Mouse (Mus musculus): ENCODE measurements around the gene Nrl. TPM values are rescaled to one million over a fixed set of nuclear protein-coding genes. Genes with fewer than 3 reads are reported as not detected.

The Nrl gene
- polyA plus RNA-seq, 1 experiment from 2014 or later, result not detected

DNA sequence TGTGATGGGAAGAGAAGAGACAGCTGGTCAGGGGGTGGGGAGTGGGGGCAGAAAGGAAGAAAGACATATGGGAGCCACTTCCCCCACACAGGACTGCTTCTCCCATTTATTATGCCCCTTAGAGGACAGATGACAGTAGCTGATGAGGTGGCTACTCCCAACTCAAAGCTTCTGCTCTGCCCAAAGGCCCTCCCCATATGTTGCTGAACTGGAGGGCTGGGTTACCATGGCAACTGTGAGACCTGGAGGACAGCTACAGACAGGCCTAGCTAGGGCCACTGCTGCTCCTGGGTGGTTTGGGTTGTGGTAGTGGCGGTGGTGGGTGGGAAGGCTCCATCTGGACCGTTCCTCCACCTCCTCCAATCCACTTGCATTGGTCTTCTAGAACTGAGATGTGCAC, 5.9 kb downstream of the Nrl start:
- Histone ChIP-seq H3K27me3 (ENCODE audit: control insufficient read depth, insufficient read depth, low read depth, low read length) (peaks cover 27% of the 10 kb centered on the region), H3K4me1 (replicated peaks; ENCODE audit: control insufficient read depth, insufficient read depth, low read length) (peaks cover 3% of the 10 kb centered on the region; the same call in 1 of the 2 replicates), H3K27ac (ENCODE audit: low read length) (no peak overlapping the region), H3K4me3 (ENCODE audit: low read length) (no peak overlapping the region), H3K9me3 (ENCODE audit: control insufficient read depth, low read length) (no peaks in the 10 kb centered on the region), H3K4me2 (ENCODE audit: low read depth, low read length) (no peak overlapping the region), H3K9ac (ENCODE audit: low read length) (no peak overlapping the region), H3K36me3 (ENCODE audit: control insufficient read depth, insufficient read depth, low read length) (no peaks in the 10 kb centered on the region)
- no peak for ATAC-seq (ENCODE audit: low read depth)
- 44% methylated on average over 2 of the region's 2 CpGs for WGBS

DNA sequence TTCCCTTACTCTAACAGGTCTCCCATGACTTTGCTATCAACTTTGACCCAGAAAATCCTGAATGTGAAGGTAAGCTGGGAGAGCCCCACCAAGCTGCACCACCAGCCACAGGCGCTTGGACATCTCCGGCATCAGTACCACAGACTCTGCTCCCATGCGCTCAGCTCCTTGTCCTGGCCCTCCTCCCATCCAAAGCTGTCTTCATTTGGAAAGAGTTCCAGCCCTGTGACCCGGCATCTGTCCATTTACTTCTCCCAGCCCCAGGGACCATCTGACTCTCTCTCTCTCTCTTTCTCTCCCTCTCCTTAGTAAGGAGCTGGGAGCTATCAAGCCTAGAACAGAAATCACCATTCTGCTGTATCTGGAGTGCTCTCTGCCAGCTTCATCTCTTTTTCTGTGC, 8.9 kb downstream of the Nrl start:
- peaks cover under 1% of the 10 kb centered on the region; the same call in 1 of the 2 replicates for H3K4me1 ChIP-seq (replicated peaks; ENCODE audit: control insufficient read depth, insufficient read depth, low read length)
- H3K36me3 ChIP-seq (ENCODE audit: control insufficient read depth, insufficient read depth, low read length), result no peaks in the 10 kb centered on the region
- 79% methylated on average over 4 of the region's 4 CpGs for WGBS
- no peak for ATAC-seq (ENCODE audit: low read depth)
- H3K4me3 ChIP-seq (ENCODE audit: low read length), result no peak overlapping the region
- no peak overlapping the region for H3K9ac ChIP-seq (ENCODE audit: low read length)
- no peak overlapping the region for H3K4me2 ChIP-seq (ENCODE audit: low read depth, low read length)
- no peak overlapping the region for H3K27ac ChIP-seq (ENCODE audit: low read length)
- peaks cover 16% of the 10 kb centered on the region for H3K27me3 ChIP-seq (ENCODE audit: control insufficient read depth, insufficient read depth, low read depth, low read length)
- H3K9me3 ChIP-seq (ENCODE audit: control insufficient read depth, low read length), result no peaks in the 10 kb centered on the region

DNA sequence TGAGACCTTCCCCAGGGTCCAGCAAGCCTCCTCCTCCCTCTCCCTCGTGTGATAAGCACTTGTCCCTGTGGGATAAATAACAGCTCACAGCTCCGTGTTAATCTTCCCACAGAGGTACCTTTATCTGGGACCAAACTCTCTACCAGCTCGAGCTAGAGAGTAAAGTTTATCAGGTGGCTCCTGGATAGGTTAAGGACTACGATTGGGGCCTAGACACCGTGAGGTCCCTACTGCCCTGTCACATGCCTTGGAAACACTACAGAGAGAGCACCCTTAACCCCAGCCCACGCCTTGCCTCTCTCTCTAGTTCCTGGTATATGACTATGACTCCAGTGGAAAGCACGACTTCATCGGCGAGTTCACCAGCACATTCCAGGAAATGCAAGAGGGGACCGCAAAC, 10.9 kb downstream of the Nrl start:
- peaks cover 1% of the 10 kb centered on the region; the same call in 1 of the 2 replicates for H3K27me3 ChIP-seq (ENCODE audit: control insufficient read depth, insufficient read depth, low read depth, low read length)

DNA sequence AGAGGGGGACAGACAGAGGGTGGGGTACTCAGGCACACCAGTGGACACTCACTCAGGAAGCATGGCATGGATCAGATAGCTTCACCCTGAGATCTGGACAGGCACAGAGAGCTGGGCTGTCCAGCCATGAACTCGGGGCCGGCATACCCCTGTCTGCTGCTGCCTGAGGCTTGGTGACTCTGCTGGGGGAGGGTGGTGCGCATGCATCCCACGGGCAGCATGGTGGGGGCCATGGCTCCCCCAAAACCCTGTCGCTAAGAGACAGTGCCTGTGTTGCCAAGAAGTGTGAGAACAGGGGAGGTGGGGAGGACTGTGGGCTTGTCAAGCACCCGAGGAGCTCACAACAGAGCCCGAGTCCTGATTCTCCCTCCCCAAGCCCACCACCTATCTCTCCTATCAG, 13.7 kb downstream of the Nrl start:
- Histone ChIP-seq H3K9me3 (ENCODE audit: control insufficient read depth, low read length) (no peaks in the 10 kb centered on the region), H3K27me3 (ENCODE audit: control insufficient read depth, insufficient read depth, low read depth, low read length) (no peaks in the 10 kb centered on the region; the same call in 1 of the 2 replicates), H3K27ac (ENCODE audit: low read length) (no peak overlapping the region), H3K4me1 (replicated peaks; ENCODE audit: control insufficient read depth, insufficient read depth, low read length) (no peaks in the 10 kb centered on the region), H3K4me3 (ENCODE audit: low read length) (no peak overlapping the region), H3K9ac (ENCODE audit: low read length) (no peak overlapping the region), H3K36me3 (ENCODE audit: control insufficient read depth, insufficient read depth, low read length) (no peaks in the 10 kb centered on the region), H3K4me2 (ENCODE audit: low read depth, low read length) (no peak overlapping the region)
- ATAC-seq (ENCODE audit: low read depth), result peak; percentile 29
- WGBS, result 41% methylated on average over 7 of the region's 7 CpGs

More for the DNA sequence above, 10.9 kb downstream of the Nrl start:
- Histone ChIP-seq H3K9me3 (ENCODE audit: control insufficient read depth, low read length) (no peaks in the 10 kb centered on the region), H3K4me2 (ENCODE audit: low read depth, low read length) (no peak overlapping the region), H3K4me1 (replicated peaks; ENCODE audit: control insufficient read depth, insufficient read depth, low read length) (no peaks in the 10 kb centered on the region), H3K27ac (ENCODE audit: low read length) (no peak overlapping the region), H3K36me3 (ENCODE audit: control insufficient read depth, insufficient read depth, low read length) (no peaks in the 10 kb centered on the region), H3K4me3 (ENCODE audit: low read length) (no peak overlapping the region), H3K9ac (ENCODE audit: low read length) (no peak overlapping the region)
- WGBS, result 43% methylated on average over 10 of the region's 10 CpGs
- no peak for ATAC-seq (ENCODE audit: low read depth)

DNA sequence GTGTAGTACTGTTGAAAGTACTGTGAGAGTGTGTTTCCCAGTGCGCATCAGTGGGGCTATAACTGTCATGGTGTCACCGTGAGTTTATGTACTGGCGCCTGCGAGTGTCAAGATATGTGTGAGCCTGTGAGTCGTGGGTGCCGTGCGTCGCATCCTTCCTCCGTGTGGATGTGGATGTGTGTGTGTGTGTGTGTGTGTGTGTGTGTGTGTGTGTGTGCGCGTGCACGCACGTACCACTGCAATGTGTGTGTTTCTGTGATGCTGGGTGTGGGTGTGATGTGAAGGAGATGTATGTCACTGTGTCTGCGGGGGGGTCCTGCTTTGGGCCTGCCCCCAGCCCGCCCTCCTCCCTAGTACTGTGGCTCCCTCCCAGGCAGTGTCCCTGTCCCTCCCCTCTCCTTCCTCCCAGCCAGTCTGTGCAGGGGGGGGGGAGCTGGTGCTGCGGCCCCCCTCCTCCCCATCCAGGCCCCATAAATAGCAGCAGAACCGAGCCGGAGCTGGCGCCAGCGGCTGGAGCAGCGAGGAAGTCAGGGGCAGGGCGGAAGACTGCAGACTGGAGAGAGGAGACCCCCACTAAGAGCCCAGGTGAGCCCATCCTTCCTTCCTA, 14.6 kb downstream of the Nrl start, which contains the start of gene Cpne6:
Gene Cpne6, plus strand, starts transcription at position 321 of the 607 bp plus-strand sequence.
- H3K4me3 ChIP-seq (ENCODE audit: low read length), result no peak within 1 kb of the TSS
- no peaks in the 10 kb centered on the region for H3K4me1 ChIP-seq (replicated peaks; ENCODE audit: control insufficient read depth, insufficient read depth, low read length)
- H3K9ac ChIP-seq (ENCODE audit: low read length), result no peak within 1 kb of the TSS
- no peaks in the 10 kb centered on the region for H3K9me3 ChIP-seq (ENCODE audit: control insufficient read depth, low read length)
- ATAC-seq (ENCODE audit: low read depth), result peak; percentile 26; the same call in 1 of the 2 replicates
- no peak within 1 kb of the TSS for H3K27ac ChIP-seq (ENCODE audit: low read length)
- 52% methylated on average over 20 of the region's 22 CpGs for whole genome bisulfite sequencing
- no peaks in the 10 kb centered on the region; the same call in 1 of the 2 replicates for H3K27me3 ChIP-seq (ENCODE audit: control insufficient read depth, insufficient read depth, low read depth, low read length)
- no peaks in the 10 kb centered on the region for H3K36me3 ChIP-seq (ENCODE audit: control insufficient read depth, insufficient read depth, low read length)
- H3K4me2 ChIP-seq (ENCODE audit: low read depth, low read length), result peak within 1 kb of the TSS; percentile 5; the same call in 1 of the 2 replicates

DNA sequence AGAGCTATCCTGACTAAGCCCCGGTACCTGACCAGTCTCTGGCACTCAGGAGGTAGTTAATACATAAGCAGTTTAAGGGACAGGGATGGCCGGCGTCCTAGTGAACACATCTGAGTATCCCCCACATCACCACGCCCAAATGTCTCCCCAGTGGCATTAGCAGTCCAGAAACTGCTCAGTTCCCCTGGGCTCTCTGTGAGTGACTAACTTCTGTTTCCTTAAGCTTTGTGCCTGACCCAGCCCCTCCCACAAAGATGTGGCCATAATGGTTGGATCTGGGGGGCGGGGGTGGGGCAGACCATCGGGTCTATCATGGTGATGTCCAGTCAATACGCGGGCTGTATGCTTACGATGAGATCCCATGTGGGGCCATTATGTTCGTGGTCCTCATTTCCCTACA, 15.2 kb downstream of the Nrl start:
- no peak overlapping the region for H3K27ac ChIP-seq (ENCODE audit: low read length)
- 73% methylated on average over 10 of the region's 10 CpGs for WGBS
- H3K4me3 ChIP-seq (ENCODE audit: low read length), result no peak overlapping the region
- no peak overlapping the region for H3K9ac ChIP-seq (ENCODE audit: low read length)
- H3K4me2 ChIP-seq (ENCODE audit: low read depth, low read length), result no peak overlapping the region
- H3K4me1 ChIP-seq (replicated peaks; ENCODE audit: control insufficient read depth, insufficient read depth, low read length), result no peaks in the 10 kb centered on the region
- H3K36me3 ChIP-seq (ENCODE audit: control insufficient read depth, insufficient read depth, low read length), result no peaks in the 10 kb centered on the region
- no peak for ATAC-seq (ENCODE audit: low read depth)
- H3K9me3 ChIP-seq (ENCODE audit: control insufficient read depth, low read length), result no peaks in the 10 kb centered on the region
- H3K27me3 ChIP-seq (ENCODE audit: control insufficient read depth, insufficient read depth, low read depth, low read length), result no peaks in the 10 kb centered on the region; the same call in 1 of the 2 replicates

DNA sequence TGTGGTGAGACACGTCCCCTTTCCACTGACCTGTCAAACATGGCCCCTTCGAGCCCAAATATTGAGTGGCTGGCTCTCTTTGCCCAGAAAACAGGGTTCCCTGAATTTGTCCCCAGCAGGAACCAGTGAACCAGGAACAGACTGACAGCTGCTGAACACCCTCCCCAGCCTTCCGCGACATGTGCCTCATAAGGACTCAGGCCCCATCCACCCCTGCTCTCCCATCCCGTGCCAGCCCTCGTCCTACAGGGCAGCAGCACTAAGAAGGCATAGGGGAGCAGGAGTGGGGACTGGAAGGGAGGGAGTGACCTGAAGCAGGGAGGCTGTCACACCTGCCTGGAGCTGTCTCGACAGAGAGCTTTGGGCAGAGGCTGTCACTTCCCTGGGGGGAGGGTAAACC, 17.0 kb downstream of the Nrl start:
- WGBS, result 41% methylated on average over 7 of the region's 7 CpGs
- Histone ChIP-seq H3K4me3 (ENCODE audit: low read length) (no peak overlapping the region), H3K4me1 (replicated peaks; ENCODE audit: control insufficient read depth, insufficient read depth, low read length) (no peaks in the 10 kb centered on the region), H3K27me3 (ENCODE audit: control insufficient read depth, insufficient read depth, low read depth, low read length) (no peaks in the 10 kb centered on the region; the same call in 1 of the 2 replicates), H3K4me2 (ENCODE audit: low read depth, low read length) (no peak overlapping the region), H3K36me3 (ENCODE audit: control insufficient read depth, insufficient read depth, low read length) (no peaks in the 10 kb centered on the region), H3K9ac (ENCODE audit: low read length) (no peak overlapping the region), H3K9me3 (ENCODE audit: control insufficient read depth, low read length) (no peaks in the 10 kb centered on the region), H3K27ac (ENCODE audit: low read length) (no peak overlapping the region)
- ATAC-seq (ENCODE audit: low read depth), result no peak

DNA sequence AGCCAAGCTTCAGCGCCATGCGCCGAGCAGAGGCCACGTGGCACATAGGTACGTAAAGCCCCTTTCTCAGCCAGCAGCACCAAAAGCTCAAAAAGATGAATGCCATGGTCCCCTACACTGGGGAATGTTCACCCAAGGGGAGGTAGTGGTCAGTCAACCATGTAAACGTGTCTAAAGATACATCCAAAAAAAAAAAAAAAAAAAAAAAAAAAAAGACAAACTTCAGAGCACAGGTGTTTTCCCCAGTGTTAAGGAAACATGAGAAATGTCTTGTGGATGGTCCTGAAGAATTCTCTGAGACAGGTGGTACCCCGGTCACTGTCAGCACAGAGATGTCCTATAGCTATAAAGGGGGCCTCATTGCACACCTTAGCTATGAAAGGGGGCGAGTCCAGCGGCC, 19.2 kb downstream of the Nrl start:
- 83% methylated on average over 9 of the region's 9 CpGs for WGBS
- Histone ChIP-seq H3K9ac (ENCODE audit: low read length) (no peak overlapping the region), H3K9me3 (ENCODE audit: control insufficient read depth, low read length) (no peaks in the 10 kb centered on the region), H3K36me3 (ENCODE audit: control insufficient read depth, insufficient read depth, low read length) (no peaks in the 10 kb centered on the region), H3K4me3 (ENCODE audit: low read length) (no peak overlapping the region), H3K4me1 (replicated peaks; ENCODE audit: control insufficient read depth, insufficient read depth, low read length) (no peaks in the 10 kb centered on the region), H3K27me3 (ENCODE audit: control insufficient read depth, insufficient read depth, low read depth, low read length) (no peaks in the 10 kb centered on the region; the same call in 1 of the 2 replicates), H3K27ac (ENCODE audit: low read length) (no peak overlapping the region), H3K4me2 (ENCODE audit: low read depth, low read length) (no peak overlapping the region)
- no peak for ATAC-seq (ENCODE audit: low read depth)

DNA sequence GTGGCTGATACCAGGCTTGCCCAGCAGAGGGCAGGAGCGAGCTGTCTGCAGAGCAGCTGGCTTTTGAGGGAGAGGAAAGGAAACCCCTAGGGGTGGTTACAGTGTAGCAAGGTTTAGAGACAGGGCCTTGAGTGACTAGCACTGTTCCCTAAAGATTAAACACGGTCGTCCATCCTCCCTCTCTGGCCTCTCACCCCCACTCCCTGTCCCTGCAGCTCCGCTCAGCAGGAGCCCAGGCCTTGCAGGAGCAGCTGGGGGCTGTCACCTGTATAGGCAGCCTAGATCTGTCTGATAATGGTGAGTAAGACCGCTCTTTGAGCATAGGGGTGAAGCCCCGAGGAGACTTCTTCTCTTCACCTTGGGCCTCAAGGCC, 27.3 kb downstream of the Nrl start:
- H3K27me3 ChIP-seq (ENCODE audit: control insufficient read depth, insufficient read depth, low read depth, low read length), result no peaks in the 10 kb centered on the region
- H3K4me2 ChIP-seq (ENCODE audit: low read depth, low read length), result no peak overlapping the region
- H3K4me3 ChIP-seq (ENCODE audit: low read length), result no peak overlapping the region
- 24% methylated on average over 6 of the region's 6 CpGs for WGBS
- 0 out of 2 replicates have a peak overlapping the region, but pooled peaks have one; percentile 28 for H3K9ac ChIP-seq (ENCODE audit: low read length)
- no peaks in the 10 kb centered on the region for H3K36me3 ChIP-seq (ENCODE audit: control insufficient read depth, insufficient read depth, low read length)
- H3K27ac ChIP-seq (ENCODE audit: low read length), result no peak overlapping the region
- no peaks in the 10 kb centered on the region; the same call in 1 of the 2 replicates for H3K4me1 ChIP-seq (replicated peaks; ENCODE audit: control insufficient read depth, insufficient read depth, low read length)
- no peaks in the 10 kb centered on the region for H3K9me3 ChIP-seq (ENCODE audit: control insufficient read depth, low read length)
- peak; percentile 65 for ATAC-seq (ENCODE audit: low read depth)
